Mouse (Mus musculus) telencephalon, adult 2 months (tissue): ENCODE measurements around the gene Ifi204.
"Not testable (repeated sequence)": the region's sequence is repeated elsewhere in the genome, so short reads cannot be mapped to it uniquely, and the experiment has no call there.

Experiments
- DNase-seq: peaks from one replicate; pipeline ENCODE4 v3.0.0-alpha.2; 2011; ENCODE audit warnings: low read depth, low spot score

The Ifi204 gene

GRCm38 (mm10) chr1:173766848-173767617, at the start of gene Ifi204:
Gene Ifi204, minus strand, starts transcription at chr1:173766943.
- not testable (repeated sequence) for DNase-seq

GRCm38 (mm10) chr1:173809294-173809693, 42.6 kb upstream of the Ifi204 start:
- DNase-seq, result not testable (repeated sequence)

GRCm38 (mm10) chr1:173802689-173803281, 36.0 kb upstream of the Ifi204 start:
- peak; percentile 2 for DNase-seq

- DNase-seq, result not testable (repeated sequence)
Observed at GRCm38 (mm10) chr1:173802207-173802606, 35.5 kb upstream of the Ifi204 start.

- not testable (repeated sequence) for DNase-seq
Observed at GRCm38 (mm10) chr1:173801791-173802190, 35.0 kb upstream of the Ifi204 start.

- not testable (repeated sequence) for DNase-seq
Observed at GRCm38 (mm10) chr1:173773457-173773856, 6.7 kb upstream of the Ifi204 start.

- not testable (repeated sequence) for DNase-seq
Observed at GRCm38 (mm10) chr1:173760032-173760431, 6.7 kb downstream of the Ifi204 start.

- DNase-seq, result no peak
Observed at GRCm38 (mm10) chr1:173742262-173742661, 24.5 kb downstream of the Ifi204 start.

- no peak for DNase-seq
Observed at GRCm38 (mm10) chr1:173741656-173742055, 25.1 kb downstream of the Ifi204 start, which contains the start of gene Ifi207. Gene Ifi207, minus strand, starts transcription at chr1:173741747.

- no peak for DNase-seq
Observed at GRCm38 (mm10) chr1:173740537-173740936, 26.2 kb downstream of the Ifi204 start.

- DNase-seq, result peak; percentile 4
Observed at GRCm38 (mm10) chr1:173736986-173737385, 29.8 kb downstream of the Ifi204 start.

GRCm38 (mm10) chr1:173735015-173735414, 31.7 kb downstream of the Ifi204 start:
- DNase-seq, result not testable (repeated sequence)

GRCm38 (mm10) chr1:173733219-173733618, 33.5 kb downstream of the Ifi204 start:
- DNase-seq, result no peak
